Mouse (Mus musculus) kidney, adult 18-20 months (tissue): ENCODE results near the gene Gm49369.
"Not testable (repeated sequence)": the region's sequence is repeated elsewhere in the genome, so short reads cannot be mapped to it uniquely, and the experiment has no call there.

Experiments
- DNase-seq: peaks from one replicate; pipeline ENCODE4 v3.0.0; 2021

The Gm49369 gene

DNA sequence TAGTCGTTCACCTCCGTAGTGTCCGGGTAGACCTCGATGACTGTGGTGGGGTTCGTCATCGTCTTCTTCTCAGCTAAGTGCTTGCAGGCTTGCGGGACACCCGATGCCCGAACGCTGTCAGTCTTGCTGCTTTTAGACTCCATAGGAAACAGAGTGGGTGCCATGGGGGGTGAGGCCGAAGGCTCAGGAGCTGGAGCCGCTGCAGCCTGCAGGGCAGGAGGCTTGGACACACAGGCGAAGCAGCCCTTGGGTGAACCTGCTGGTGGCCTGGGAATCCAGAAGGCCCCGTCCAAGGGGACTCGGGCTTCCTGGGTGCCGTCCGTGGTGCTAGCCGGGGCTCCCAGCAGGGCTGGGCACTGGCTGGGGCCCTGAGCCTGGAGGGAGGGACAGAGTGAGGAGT, 11.5 kb downstream of the Gm49369 start:
- no peak for DNase-seq

GRCm38 (mm10) chr7:142369820-142370219, 12.6 kb downstream of the Gm49369 start:
- DNase-seq = no peak

- no peak for DNase-seq
Observed at GRCm38 (mm10) chr7:142368856-142369255, 13.6 kb downstream of the Gm49369 start.

- DNase-seq = no peak
Observed at GRCm38 (mm10) chr7:142363107-142363506, 19.4 kb downstream of the Gm49369 start.

DNA sequence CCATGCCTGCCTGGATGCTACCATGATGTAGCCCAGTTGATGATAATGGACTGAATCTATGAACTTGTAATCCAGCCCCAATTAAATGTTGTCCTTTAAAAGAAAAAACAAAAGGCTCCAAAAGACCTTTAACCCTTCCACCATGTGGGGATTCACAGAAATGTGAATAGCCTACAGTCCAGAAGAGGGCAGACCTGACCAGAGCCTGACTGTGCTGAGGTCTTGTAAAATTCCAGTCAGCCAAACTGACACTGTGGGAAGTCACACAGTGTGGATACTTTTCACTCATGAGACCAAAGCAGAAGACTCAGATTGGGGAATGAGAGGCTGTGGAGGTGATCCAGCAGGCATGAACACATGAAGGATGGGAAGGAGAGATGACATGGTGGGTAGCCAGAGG, 21.7 kb downstream of the Gm49369 start:
- DNase-seq = no peak

DNA sequence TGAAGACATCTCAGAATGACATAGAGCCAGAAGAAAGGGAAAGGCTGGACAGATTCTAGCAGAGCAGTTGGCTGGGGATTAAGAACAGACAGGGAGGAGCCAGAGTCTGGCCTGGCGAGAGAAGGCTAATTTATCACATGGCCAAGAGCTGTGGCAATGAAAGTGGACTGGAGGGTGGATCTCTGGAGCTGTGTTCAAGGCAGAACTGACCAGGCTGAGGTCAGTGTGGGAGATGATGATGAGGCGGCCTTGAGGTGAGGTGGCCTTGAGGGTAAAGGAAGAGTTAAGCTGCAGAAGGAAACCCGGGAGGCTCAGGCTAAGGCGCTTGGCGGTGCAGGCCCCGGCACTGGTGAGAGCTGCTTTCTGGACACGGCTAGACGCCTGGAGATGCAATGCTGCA, 23.3 kb downstream of the Gm49369 start:
- DNase-seq = no peak

DNA sequence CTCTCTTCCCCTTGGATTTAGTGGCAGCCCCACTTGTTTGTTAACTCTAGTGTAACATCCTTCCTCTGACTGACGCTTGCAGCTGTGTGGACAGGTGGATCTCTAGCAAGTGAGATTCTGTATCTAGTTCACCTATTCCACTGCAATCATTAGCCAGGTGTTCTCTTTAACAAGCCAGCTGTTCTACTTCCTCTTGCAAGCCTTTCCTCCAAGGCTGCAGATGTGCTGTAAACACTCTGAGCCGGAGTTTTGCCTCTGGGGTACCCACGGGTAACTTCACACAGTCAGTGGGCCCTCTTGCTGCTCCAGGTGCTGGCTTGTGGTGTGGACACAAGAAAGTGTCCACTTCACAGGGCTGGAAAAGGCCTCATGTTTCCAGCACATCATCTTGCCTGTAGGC, 24.9 kb downstream of the Gm49369 start:
- no peak for DNase-seq

DNA sequence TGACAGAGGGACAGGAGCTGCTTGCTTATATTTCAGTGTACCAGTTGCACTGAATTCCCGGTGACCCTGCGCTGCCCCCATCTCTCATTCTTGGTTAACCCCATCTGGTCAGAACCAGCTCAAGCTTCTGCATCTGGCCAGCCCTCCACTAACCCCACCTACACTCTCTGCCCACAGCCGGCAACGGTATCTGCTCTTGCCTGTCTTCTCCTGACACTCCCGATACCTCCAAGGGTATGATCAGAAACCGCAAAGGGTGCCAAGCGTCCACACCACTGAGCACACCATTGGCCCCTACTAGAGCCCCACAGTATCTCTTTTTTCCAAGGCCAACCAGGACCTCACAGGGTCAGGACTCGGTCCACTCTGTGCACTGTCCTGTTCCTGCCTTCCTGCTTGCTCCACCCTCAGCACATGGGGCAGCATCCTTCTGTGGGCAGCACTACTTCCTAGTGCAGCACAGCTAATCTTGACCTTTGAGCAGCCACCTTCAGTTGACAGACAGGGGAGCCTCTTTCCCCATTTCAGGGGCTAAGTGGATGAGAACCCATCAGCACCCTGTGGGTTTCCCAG, 27.7 kb downstream of the Gm49369 start:
- no peak for DNase-seq

DNA sequence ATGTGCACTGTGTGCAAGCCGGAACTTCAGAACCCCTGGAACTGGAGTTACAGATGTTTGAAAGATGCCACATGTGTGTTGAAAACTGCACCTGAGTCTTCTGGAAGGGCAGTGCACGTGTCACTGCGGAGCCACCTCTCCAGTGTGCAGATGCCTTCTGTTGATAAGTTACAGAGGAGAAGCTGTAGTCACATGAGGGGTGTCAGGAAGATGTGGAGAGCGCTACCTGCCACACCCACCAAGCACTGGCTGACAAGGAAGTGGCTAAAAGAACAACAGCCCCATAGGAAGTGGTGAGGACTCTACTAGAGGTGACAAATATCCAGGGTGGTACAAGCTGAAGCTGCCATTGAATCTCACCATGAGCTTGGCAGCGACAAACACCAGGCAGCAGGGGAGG, 28.6 kb downstream of the Gm49369 start:
- DNase-seq = no peak

DNA sequence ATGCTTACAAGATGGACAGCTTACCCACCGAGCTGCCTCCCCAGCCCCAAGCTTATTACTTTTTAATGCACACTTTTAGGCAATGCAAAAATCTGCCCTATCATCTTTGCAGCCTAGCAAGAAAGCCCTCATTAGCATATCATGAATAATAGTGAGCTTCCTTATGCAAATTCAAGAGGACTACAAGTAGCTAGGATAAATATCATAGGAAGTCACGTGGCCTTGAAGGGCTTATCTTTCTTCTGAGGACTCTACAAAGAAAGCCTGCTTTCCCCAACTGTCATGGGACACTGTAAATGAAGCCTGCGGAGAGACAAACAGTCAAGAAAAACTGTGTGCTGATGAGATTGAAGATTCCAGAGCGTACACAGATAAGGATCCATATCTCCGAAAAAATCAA, 30.9 kb downstream of the Gm49369 start:
- no peak for DNase-seq

DNA sequence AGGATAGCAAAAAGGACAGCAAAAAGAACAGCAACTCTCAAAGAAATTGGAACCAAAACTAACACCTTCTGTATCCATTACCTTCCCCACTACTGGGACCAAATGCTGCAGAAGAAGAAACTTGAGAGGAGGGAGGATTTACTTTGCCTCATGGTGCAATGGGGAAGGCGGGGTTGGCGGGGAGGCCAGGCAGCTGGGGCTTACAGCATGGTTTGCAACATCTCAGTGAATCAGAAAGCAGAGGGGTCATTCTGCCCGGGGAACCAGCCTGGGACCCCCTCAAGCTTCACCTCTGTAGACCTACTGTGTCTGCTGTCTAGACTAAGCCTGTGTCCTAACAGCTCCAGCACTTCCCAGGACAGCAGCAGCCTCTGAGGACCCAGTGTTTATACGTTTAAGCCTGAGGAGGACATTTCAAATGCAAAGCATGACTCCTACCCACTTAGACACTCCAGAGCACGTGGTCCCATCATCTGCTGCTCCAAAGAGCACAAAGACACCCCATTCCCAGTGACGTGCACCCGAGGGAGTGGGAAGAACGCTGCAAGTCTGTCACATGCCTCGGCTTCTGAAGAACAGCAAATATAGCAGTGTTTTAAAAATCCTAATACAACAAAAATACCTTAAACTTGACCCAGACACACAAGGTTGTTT, 33.0 kb downstream of the Gm49369 start:
- DNase-seq = no peak

DNA sequence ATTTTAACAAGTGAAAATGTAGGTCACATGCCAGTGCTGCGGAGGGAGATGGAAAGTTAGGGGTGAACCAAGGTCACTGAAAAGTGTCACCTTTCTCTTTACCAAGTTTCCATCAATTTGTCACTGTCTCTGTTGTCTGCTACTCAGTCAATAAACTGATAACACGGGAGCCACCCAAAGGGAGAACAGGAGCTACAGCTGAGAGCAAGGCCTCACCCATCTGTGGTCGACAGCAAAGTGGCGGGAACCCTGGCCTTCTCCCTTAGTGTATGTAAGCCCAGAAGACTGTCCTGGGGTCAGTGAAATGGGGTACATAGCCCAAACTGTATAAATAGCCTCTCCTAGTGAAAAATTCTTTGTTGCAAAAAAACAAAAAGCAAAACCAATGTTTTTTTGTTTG, 34.9 kb downstream of the Gm49369 start:
- DNase-seq = no peak

- DNase-seq = no peak
Observed at GRCm38 (mm10) chr7:142342247-142342640, 40.2 kb downstream of the Gm49369 start.

- DNase-seq = no peak
Observed at GRCm38 (mm10) chr7:142341564-142342246, 40.8 kb downstream of the Gm49369 start.

- DNase-seq = no peak
Observed at GRCm38 (mm10) chr7:142340269-142340970, 42.0 kb downstream of the Gm49369 start.

- DNase-seq = no peak
Observed at GRCm38 (mm10) chr7:142335151-142335550, 47.3 kb downstream of the Gm49369 start.

DNA sequence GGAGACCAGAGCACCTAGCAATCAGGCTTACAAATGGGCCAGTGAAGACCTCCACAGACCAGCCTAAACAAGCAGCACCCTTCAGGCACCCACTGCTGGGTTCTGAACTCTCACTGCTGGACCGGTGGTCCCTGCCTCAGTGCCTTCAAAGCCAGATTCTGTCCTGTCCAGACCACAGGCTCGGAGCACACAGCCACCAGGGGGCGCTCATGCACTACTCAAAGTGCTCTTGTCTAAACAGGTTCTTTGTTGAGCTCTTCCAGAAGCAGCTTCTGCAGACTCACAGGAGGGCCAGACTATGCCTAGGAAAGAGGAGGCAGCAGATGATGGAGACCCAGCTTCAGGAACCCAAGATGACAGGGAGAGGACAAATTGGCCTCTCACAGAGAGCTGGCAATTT, 48.2 kb downstream of the Gm49369 start:
- peak; percentile 85 for DNase-seq

DNA sequence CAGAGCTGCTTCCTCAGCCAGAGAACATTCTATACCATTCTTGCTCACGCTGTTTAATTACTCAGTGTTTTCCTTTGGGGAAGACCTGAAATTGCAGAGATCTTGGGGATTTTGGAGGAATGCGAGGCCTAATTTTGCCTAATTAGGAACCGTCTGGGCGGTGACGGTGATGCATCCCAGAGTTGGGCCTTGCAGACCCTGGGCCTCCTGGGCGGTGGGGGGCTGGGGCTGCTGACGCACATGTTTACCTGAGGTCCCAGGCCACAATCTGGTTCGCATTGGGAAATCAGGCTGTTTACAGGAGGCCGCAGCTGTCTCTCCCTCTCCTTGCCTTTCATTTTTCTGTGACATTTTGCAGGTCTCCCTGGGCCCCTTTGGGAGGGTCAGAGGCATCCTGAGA, 49.7 kb downstream of the Gm49369 start:
- not testable (repeated sequence) for DNase-seq

DNA sequence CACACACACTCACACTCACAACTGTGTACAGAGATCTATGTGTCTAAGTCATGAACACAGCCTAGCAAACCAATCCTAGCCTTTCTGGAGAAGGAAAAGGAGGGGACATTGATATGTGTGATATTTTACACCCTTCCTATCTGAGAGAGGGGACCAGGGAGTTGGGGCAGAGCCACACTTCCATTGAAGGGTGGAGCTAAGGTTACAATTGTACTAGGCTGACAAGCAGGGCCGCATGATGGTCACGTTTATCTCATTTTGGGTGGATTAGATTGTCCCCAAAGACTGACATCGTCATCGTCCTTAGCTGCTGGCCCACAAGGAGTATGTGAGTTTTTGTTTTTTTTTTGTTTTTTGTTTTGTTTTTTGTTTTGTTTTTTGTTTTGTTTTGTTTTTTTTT, 51.2 kb downstream of the Gm49369 start:
- DNase-seq = no peak

DNA sequence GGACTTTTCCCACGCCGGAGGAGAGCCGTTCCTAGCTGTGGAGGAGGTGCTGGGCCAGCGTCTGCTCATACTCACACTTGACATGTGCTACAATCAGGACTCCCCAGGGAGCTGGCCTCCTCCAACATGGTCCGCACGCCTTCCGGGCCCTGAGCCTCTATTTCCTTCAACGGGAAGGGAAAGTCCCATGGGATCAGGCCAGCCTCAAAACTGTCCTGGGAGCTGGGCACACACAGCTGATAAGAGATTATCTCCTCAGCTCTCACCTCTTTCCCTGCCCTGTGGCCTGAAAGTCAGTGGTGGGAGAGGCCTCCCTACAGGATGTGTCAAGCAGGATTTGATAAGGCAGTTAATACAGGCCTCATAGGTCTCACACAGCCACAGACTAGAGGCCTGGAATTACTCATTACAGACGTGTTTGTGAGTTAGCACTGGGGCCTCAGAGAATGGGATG, 52.2 kb downstream of the Gm49369 start:
- peak; percentile 56 for DNase-seq

DNA sequence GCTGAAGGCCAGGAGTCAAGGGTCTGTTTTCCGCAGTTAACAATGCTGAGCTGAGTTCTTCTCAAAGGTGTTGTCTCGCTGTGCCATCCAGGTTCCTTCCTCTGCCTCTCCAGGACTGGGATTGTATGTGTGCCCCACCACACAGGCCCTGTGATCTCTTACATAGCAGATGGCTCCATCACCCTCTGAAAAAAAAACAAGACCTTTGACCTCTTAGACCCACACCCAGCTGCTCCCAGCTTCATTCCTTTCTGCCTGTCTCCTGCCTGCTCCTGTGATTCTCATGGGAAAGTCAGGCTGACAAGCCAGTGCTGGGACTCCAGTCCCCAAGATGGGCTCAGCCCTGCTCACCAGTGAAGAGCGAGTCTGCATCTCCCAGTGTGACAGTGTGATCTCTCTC, 54.0 kb downstream of the Gm49369 start:
- DNase-seq = no peak

- DNase-seq = no peak
Observed at GRCm38 (mm10) chr7:142326714-142327445, 55.6 kb downstream of the Gm49369 start.
